Mouse (Mus musculus): ENCODE measurements around the gene Cep97. TPM values are rescaled to one million over a fixed set of nuclear protein-coding genes. Genes with fewer than 3 reads are reported as not detected.
"Not testable (repeated sequence)": the region's sequence is repeated elsewhere in the genome, so short reads cannot be mapped to it uniquely, and the experiment has no call there.

Cep97 gene
- 10 to 100 TPM in 1 of 2 experiments, 1 to 10 TPM in 1; 8.0 to 10.7 TPM for total RNA-seq (2021)

GRCm38 (mm10) chr16:55934453-55935037 is at the start of gene Cep97:
Gene Cep97 (minus strand): TSS chr16:55934855.
- DNase-seq (ENCODE audit: extremely low spot score in 1 of 2, low spot score in 2 of 2), result peak; percentile 91 to 92
- intact Hi-C loops (cut with DNase I), result no loop called here

DNA sequence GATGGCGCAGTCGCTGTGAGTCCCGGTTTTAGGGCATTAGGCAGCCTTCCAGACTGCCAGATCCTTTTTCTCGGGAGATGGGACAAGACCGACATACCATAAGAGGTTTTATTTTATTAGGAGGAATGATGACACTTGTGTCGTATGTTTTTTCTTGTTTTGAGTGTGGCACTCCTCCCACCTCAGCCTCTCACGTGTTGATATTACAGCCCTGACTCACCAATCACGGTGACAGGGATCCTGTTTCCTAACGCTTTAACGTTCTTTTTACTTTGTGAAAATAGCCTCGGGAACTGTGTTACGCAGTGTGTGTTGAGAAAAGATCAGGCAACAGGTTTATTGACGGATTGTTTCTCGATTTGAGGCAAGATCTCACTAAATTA is 40.2 kb upstream of the Cep97 start:
- no peak for DNase-seq (ENCODE audit: extremely low spot score in 1 of 2, low spot score in 2 of 2)
- intact Hi-C loops (cut with DNase I), result loop anchor here (10.0 kb wide), 1 partner anchor 50 kb away; the partner anchor contains the start of gene Pcnp

DNA sequence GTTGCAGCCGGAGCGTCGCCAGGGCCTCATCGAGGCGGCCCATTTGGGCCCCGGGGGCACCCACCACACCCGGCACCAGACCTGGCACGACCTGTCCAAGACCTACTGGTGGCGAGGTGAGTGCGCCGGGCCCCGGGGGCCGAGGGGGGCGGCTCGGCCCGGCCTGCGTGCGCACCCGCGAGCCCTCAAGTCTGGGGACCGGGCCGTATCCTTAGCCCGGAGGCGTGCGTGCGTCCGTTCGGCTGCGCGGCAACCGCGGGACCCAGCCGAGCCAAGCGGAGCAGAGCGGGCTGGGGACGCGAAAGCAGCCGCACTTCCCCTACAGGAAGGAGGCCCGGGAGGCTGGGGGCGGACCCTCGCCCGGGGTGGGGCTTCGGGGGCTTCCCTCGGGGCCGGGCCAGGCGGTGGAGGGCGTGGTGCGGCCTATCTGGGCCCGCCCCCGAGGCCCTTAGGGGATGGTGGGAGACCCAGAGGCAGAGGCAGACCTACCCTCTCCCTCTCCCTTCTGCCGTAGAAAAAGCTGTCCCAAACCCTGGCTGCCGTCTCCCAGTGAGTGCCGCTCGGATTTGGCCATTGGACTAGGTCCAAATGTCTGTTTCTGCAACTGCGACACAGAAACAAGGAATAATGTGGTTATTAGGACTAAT is 39.7 kb upstream of the Cep97 start:
- peak; percentile 74 to 96 for DNase-seq (ENCODE audit: extremely low spot score in 1 of 2, low spot score in 2 of 2)
- intact Hi-C loops (cut with DNase I), result loop anchor here (10.0 kb wide), 1 partner anchor 50 kb away; the partner anchor contains the start of gene Pcnp

- intact Hi-C loops (cut with DNase I), result loop anchor here (10.0 kb wide), 1 partner anchor 51 kb away; the partner anchor contains the start of gene Pcnp
- DNase-seq (ENCODE audit: extremely low spot score in 1 of 2, low spot score in 2 of 2), result peak; percentile 99 to 100
Measured at GRCm38 (mm10) chr16:55973431-55974255, 39.0 kb upstream of the Cep97 start, which contains the start of gene Zbtb11. Gene Zbtb11 (plus strand): TSS chr16:55973883.

GRCm38 (mm10) chr16:55972626-55973201 is 38.1 kb upstream of the Cep97 start:
- DNase-seq (ENCODE audit: extremely low spot score in 1 of 2, low spot score in 2 of 2), result no peak
- intact Hi-C loops (cut with DNase I), result loop anchor here (10.0 kb wide), 1 partner anchor 52 kb away; the partner anchor contains the start of gene Pcnp

GRCm38 (mm10) chr16:55971735-55972615 is 37.3 kb upstream of the Cep97 start:
- DNase-seq (ENCODE audit: extremely low spot score in 1 of 2, low spot score in 2 of 2), result no peak

DNA sequence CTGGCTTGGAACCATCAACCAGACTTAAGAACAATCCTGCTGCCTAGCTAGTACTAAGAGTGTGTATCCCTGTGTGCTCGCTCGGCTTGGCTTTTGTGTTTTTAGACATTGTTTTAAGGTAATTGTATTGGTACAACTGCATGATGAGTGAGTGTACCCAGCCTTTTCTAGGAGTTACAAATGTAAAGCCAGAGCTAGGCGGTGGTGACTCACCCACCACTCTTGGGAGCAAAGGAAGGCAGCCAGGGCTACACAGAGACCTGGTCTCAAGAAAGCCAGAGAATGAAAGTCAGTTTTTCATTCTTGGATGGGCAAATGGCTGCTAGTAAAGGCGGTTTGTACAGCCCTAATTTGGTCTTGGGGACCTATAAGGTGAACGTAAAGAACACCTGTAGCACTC is 35.8 kb upstream of the Cep97 start:
- DNase-seq (ENCODE audit: extremely low spot score in 1 of 2, low spot score in 2 of 2), result no peak
- intact Hi-C loops (cut with DNase I), result loop anchor here (10.0 kb wide), 1 partner anchor 54 kb away; the partner anchor contains the start of gene Pcnp

More at GRCm38 (mm10) chr16:55971735-55972615, 37.3 kb upstream of the Cep97 start:
- intact Hi-C loops (cut with DNase I), result loop anchor here (10.0 kb wide), 1 partner anchor 53 kb away; the partner anchor contains the start of gene Pcnp

- intact Hi-C loops (cut with DNase I), result no loop called here
- peak in 1 of 2 experiments; percentile 58 for DNase-seq (ENCODE audit: extremely low spot score in 1 of 2, low spot score in 2 of 2)
Measured at GRCm38 (mm10) chr16:55969147-55969546, 34.5 kb upstream of the Cep97 start.

GRCm38 (mm10) chr16:55967221-55967620 is 32.6 kb upstream of the Cep97 start:
- DNase-seq (ENCODE audit: extremely low spot score in 1 of 2, low spot score in 2 of 2), result no peak
- intact Hi-C loops (cut with DNase I), result no loop called here

- intact Hi-C loops (cut with DNase I), result no loop called here
- peak; percentile 96 to 97 for DNase-seq (ENCODE audit: extremely low spot score in 1 of 2, low spot score in 2 of 2)
Measured at GRCm38 (mm10) chr16:55966212-55966871, 31.7 kb upstream of the Cep97 start, which contains the start of gene Rpl24. Gene Rpl24 (plus strand): TSS chr16:55966275.

- DNase-seq (ENCODE audit: extremely low spot score in 1 of 2, low spot score in 2 of 2), result no peak
- intact Hi-C loops (cut with DNase I), result no loop called here
Measured at GRCm38 (mm10) chr16:55964126-55964949, 29.7 kb upstream of the Cep97 start.

DNA sequence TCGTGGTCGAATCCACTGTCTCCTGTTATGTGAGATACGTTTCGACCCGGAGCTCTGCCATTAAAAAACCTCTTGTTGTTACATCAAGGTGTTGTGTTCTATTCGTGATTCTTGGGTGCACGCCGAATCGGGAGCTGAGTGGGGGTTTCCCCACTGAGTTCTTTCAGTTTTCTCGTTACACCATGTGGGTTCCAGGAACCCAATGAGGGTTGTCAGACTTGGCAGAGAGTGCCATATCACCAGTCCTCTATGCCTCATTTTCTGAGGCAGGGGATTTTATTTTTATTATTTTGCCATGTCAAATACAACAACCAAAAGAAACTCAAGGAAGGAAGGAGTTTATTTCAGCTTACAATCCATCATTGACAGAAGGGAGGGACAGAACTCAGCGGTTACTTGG is 28.4 kb upstream of the Cep97 start:
- intact Hi-C loops (cut with DNase I); DNase-seq (ENCODE audit: extremely low spot score in 1 of 2, low spot score in 2 of 2): not testable (repeated sequence)

GRCm38 (mm10) chr16:55954196-55954595 is 19.5 kb upstream of the Cep97 start:
- not testable (repeated sequence) for DNase-seq (ENCODE audit: extremely low spot score in 1 of 2, low spot score in 2 of 2)
- intact Hi-C loops (cut with DNase I), result loop anchor here (5.0 to 10.0 kb wide), 2 partner anchors 113 to 181 kb away; no protein-coding TSS in a partner anchor

GRCm38 (mm10) chr16:55952771-55953170 is 18.1 kb upstream of the Cep97 start:
- intact Hi-C loops (cut with DNase I), result loop anchor here (5.0 to 10.0 kb wide), 2 partner anchors 115 to 182 kb away; no protein-coding TSS in a partner anchor
- DNase-seq (ENCODE audit: extremely low spot score in 1 of 2, low spot score in 2 of 2), result no peak

GRCm38 (mm10) chr16:55951679-55952327 is 17.1 kb upstream of the Cep97 start:
- no peak for DNase-seq (ENCODE audit: extremely low spot score in 1 of 2, low spot score in 2 of 2)
- intact Hi-C loops (cut with DNase I), result loop anchor here (5.0 to 10.0 kb wide), 2 partner anchors 115 to 183 kb away; no protein-coding TSS in a partner anchor
